Mouse (Mus musculus) spleen, postnatal 14 days (tissue): ENCODE results near the gene Gm17521.
"Not testable (repeated sequence)": the region's sequence is repeated elsewhere in the genome, so short reads cannot be mapped to it uniquely, and the experiment has no call there.

Source experiments
- DNase-seq, 2 experiments: peaks; one replicate each; pipeline ENCODE4 v3.0.0; 2021 to 2022; ENCODE audit warnings: low spot score in 2 of 2

Gm17521 gene

GRCm38 (mm10) chrX:123029569-123029968, at the start of gene Gm17521:
Gene Gm17521, minus strand, starts transcription at chrX:123029669.
- not testable (repeated sequence) for DNase-seq

GRCm38 (mm10) chrX:123043956-123044355, 14.5 kb upstream of the Gm17521 start:
- no peak for DNase-seq

- DNase-seq, result no peak
Measured at GRCm38 (mm10) chrX:123043516-123043915, 14.0 kb upstream of the Gm17521 start.
